Mouse (Mus musculus): ENCODE data around the gene Mpdz. TPM values are rescaled to one million over a fixed set of nuclear protein-coding genes. Genes with fewer than 3 reads are reported as not detected.

Mpdz gene
- polyA plus RNA-seq, 1 experiment: 10.1 TPM

DNA sequence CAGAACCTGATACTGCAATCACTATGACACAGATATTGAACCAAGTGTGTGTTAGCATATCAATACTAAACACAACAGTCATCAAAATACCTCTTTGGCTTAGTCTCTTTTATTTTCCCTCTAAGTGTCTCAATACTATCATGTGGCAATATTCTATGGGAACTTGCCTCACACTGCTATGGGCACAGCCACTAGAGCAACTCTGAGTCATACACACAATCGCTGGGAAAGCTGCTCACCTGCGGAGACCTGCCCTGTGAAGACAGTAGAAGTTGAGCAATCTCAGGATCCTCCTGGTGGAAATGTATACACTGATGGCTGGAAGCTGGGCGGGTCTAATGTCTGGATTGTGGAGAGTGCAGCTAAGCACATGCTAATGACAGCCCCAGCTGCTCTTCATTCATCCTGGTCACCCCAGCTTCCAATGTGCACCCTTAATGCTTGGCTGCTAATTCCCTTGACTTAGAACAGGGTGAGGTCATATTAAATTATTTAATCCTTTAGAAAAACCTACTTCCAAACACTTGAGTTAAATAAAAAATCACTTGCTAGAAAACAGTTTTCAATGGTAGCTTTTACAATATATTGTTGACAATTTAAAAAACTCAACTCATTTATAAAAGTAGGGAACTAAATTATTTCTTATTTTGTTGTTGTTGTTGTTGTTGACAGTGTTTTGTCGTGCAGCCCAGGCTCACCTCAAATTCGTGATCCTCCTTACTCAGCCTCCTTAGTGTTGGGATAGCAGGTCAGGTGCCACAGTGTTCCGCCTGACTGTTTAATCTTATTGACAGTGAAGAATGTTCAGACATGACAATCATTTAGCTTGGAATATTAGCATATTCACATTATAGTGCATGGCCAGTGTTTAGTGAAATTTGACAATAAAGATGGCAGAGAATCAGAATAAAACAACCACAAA, 189.5 kb downstream of the Mpdz start:
- H3K36me3 ChIP-seq (ENCODE audit: control insufficient read depth, insufficient read depth): no peaks in the 10 kb centered on the region
- H3ac ChIP-seq (ENCODE audit: control insufficient read depth, insufficient read length): no peak overlapping the region
- no peak for TF ChIP-seq POLR2AphosphoS2 (IDR thresholded peaks at IDR 0.05; ENCODE audit: insufficient read length, low read depth)
- TF ChIP-seq MAX (IDR thresholded peaks at IDR 0.05; ENCODE audit: low read depth): no peak
- TF ChIP-seq REST (IDR thresholded peaks at IDR 0.05; ENCODE audit: insufficient read depth, insufficient read length): no peak
- TF ChIP-seq MYOD1 (IDR thresholded peaks at IDR 0.05; ENCODE audit: control insufficient read depth in 1 of 3, insufficient read length in 2 of 3, low read depth in 2 of 3): no peak
- TF ChIP-seq TCF12 (IDR thresholded peaks at IDR 0.05; ENCODE audit: insufficient read depth, poor library complexity, severe bottlenecking): no peak
- TF ChIP-seq TCF3 (IDR thresholded peaks at IDR 0.05; ENCODE audit: insufficient read length, low read depth): no peak
- TF ChIP-seq CEBPB (IDR thresholded peaks at IDR 0.05; ENCODE audit: insufficient read depth, poor library complexity, severe bottlenecking): no peak
- TF ChIP-seq USF1 (IDR thresholded peaks at IDR 0.05; ENCODE audit: low read depth): no peak
- no peak for TF ChIP-seq MYOG (IDR thresholded peaks at IDR 0.05; ENCODE audit: control insufficient read depth in 1 of 3, insufficient read depth in 1 of 3, insufficient read length in 2 of 3, low read depth in 2 of 3)
- TF ChIP-seq SRF (IDR thresholded peaks at IDR 0.05; ENCODE audit: control insufficient read depth, insufficient read length, low read depth): no peak
- TF ChIP-seq POLR2A (IDR thresholded peaks at IDR 0.05; ENCODE audit: insufficient read length, low read depth): no peak
- no peak for TF ChIP-seq E2F4 (IDR thresholded peaks at IDR 0.05; ENCODE audit: insufficient read depth)
- H3K27me3 ChIP-seq (ENCODE audit: control insufficient read depth, insufficient read depth, insufficient read length): no peaks in the 10 kb centered on the region
- H3K4me2 ChIP-seq (ENCODE audit: low read depth): no peak overlapping the region
- H3K79me2 ChIP-seq (ENCODE audit: control insufficient read depth, insufficient read depth): no peaks in the 10 kb centered on the region
- no peak overlapping the region for H3K4me3 ChIP-seq

DNA sequence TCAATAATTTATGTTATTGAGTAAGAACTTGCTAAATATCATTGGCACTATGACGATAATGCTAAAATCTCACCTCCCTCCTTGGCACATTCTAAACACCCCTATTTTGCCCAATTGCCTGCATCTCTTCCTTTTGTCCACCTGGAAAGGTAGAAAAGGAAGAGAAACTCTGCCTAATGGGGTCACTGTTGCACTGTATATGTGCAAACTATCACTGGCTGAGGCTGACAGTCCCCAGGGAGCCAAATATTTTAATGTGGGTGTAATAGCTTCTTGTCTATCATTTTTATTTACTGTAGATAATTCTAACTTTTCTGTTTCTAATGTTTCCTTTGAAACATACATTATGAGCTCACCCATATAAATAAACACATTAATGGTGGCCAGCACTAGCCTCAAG, 190.3 kb downstream of the Mpdz start:
- Histone ChIP-seq H3ac (ENCODE audit: control insufficient read depth, insufficient read length) (no peak overlapping the region), H3K4me2 (ENCODE audit: low read depth) (peak overlapping the region; percentile 53), H3K27me3 (ENCODE audit: control insufficient read depth, insufficient read depth, insufficient read length) (no peaks in the 10 kb centered on the region), H3K79me2 (ENCODE audit: control insufficient read depth, insufficient read depth) (no peaks in the 10 kb centered on the region), H3K36me3 (ENCODE audit: control insufficient read depth, insufficient read depth) (no peaks in the 10 kb centered on the region), H3K4me3 (no peak overlapping the region)
- TF ChIP-seq SRF (IDR thresholded peaks at IDR 0.05; ENCODE audit: control insufficient read depth, insufficient read length, low read depth) (no peak), POLR2AphosphoS2 (IDR thresholded peaks at IDR 0.05; ENCODE audit: insufficient read length, low read depth) (no peak), POLR2A (IDR thresholded peaks at IDR 0.05; ENCODE audit: insufficient read length, low read depth) (no peak), REST (IDR thresholded peaks at IDR 0.05; ENCODE audit: insufficient read depth, insufficient read length) (no peak), E2F4 (IDR thresholded peaks at IDR 0.05; ENCODE audit: insufficient read depth) (no peak), MAX (IDR thresholded peaks at IDR 0.05; ENCODE audit: low read depth) (no peak), TCF3 (IDR thresholded peaks at IDR 0.05; ENCODE audit: insufficient read length, low read depth) (no peak), CEBPB (IDR thresholded peaks at IDR 0.05; ENCODE audit: insufficient read depth, poor library complexity, severe bottlenecking) (no peak), MYOG (IDR thresholded peaks at IDR 0.05; ENCODE audit: control insufficient read depth in 1 of 3, insufficient read depth in 1 of 3, insufficient read length in 2 of 3, low read depth in 2 of 3) (no peak), USF1 (IDR thresholded peaks at IDR 0.05; ENCODE audit: low read depth) (no peak)

DNA sequence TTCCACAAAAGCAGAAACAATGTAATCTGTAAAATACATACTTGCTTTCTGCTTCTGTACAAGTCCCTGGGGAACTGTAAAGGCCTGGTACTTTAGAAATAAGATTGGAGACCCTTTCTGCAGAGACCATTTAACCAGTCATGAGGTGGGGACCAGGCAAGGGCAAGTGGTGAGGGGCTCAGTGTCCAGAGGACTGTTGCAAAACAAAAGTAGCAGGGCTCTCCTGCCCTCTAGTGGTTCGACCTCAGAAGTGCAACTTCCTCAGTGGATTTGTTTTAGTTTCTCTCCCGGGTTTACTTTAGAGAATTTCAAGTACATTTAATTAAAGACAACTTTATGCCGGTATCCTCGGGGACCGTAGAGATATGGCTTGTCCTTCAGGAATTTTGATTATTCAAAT, 190.7 kb downstream of the Mpdz start:
- Histone ChIP-seq H3K27me3 (ENCODE audit: control insufficient read depth, insufficient read depth, insufficient read length) (no peaks in the 10 kb centered on the region), H3K79me2 (ENCODE audit: control insufficient read depth, insufficient read depth) (no peaks in the 10 kb centered on the region), H3ac (ENCODE audit: control insufficient read depth, insufficient read length) (no peak overlapping the region), H3K4me3 (no peak overlapping the region), H3K4me2 (ENCODE audit: low read depth) (peak overlapping the region; percentile 53), H3K36me3 (ENCODE audit: control insufficient read depth, insufficient read depth) (no peaks in the 10 kb centered on the region)
- no peak for TF ChIP-seq MAX (IDR thresholded peaks at IDR 0.05; ENCODE audit: low read depth)

DNA sequence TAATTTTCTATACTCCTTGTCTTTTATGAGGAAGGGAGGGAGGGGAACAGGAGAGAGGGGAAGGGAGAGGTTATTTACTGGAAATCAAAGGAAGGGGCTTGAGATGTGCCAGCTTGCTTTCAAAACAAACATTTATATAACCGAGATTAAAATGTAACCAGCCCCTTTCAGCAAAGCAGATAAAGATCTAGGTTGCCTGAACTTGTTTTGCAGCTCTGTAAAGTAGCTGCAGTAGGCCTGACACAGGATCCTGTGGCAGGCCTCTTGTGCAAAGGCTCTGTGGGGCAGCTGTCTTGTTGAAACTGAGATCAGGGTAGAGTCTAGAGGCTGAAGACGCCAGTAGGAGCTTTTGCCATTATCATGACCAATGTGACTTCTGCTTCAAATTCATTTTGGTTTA, 193.4 kb downstream of the Mpdz start:
- Histone ChIP-seq H3K36me3 (ENCODE audit: control insufficient read depth, insufficient read depth) (no peaks in the 10 kb centered on the region), H3K4me3 (no peak overlapping the region), H3ac (ENCODE audit: control insufficient read depth, insufficient read length) (no peak overlapping the region), H3K79me2 (ENCODE audit: control insufficient read depth, insufficient read depth) (no peaks in the 10 kb centered on the region), H3K27me3 (ENCODE audit: control insufficient read depth, insufficient read depth, insufficient read length) (no peaks in the 10 kb centered on the region), H3K4me2 (ENCODE audit: low read depth) (no peak overlapping the region)
- TF ChIP-seq MYOD1 (IDR thresholded peaks at IDR 0.05; ENCODE audit: control insufficient read depth in 1 of 3, insufficient read length in 2 of 3, low read depth in 2 of 3) (no peak), TCF12 (IDR thresholded peaks at IDR 0.05; ENCODE audit: insufficient read depth, poor library complexity, severe bottlenecking) (no peak), CEBPB (IDR thresholded peaks at IDR 0.05; ENCODE audit: insufficient read depth, poor library complexity, severe bottlenecking) (no peak), TCF3 (IDR thresholded peaks at IDR 0.05; ENCODE audit: insufficient read length, low read depth) (no peak), MYOG (IDR thresholded peaks at IDR 0.05; ENCODE audit: control insufficient read depth in 1 of 3, insufficient read depth in 1 of 3, insufficient read length in 2 of 3, low read depth in 2 of 3) (no peak), SRF (IDR thresholded peaks at IDR 0.05; ENCODE audit: control insufficient read depth, insufficient read length, low read depth) (no peak), REST (IDR thresholded peaks at IDR 0.05; ENCODE audit: insufficient read depth, insufficient read length) (no peak), POLR2AphosphoS2 (IDR thresholded peaks at IDR 0.05; ENCODE audit: insufficient read length, low read depth) (no peak), MAX (IDR thresholded peaks at IDR 0.05; ENCODE audit: low read depth) (no peak), E2F4 (IDR thresholded peaks at IDR 0.05; ENCODE audit: insufficient read depth) (no peak), USF1 (IDR thresholded peaks at IDR 0.05; ENCODE audit: low read depth) (no peak), POLR2A (IDR thresholded peaks at IDR 0.05; ENCODE audit: insufficient read length, low read depth) (no peak)

DNA sequence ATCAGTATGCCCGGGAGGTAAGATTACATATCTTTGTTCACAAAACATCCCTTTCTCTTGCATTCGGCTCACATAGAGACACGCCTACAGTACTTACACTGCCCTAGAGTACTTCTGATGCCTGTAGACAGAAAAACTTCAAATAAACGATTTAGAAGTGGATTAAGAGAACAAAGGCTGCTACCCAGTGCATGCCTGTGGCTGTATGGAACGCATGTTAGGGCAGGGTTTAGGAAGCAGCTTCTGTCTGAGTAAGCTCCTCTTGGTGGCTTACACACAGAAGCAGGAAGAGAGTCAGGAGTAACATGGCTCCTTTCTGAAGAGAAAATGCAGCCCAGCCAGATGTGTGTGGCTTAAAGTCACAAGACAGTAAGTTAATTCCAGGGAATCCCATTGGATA, 206.4 kb downstream of the Mpdz start:
- H3ac ChIP-seq (ENCODE audit: control insufficient read depth, insufficient read length): no peak overlapping the region
- H3K79me2 ChIP-seq (ENCODE audit: control insufficient read depth, insufficient read depth): no peaks in the 10 kb centered on the region
- no peak overlapping the region for H3K4me3 ChIP-seq
- H3K36me3 ChIP-seq (ENCODE audit: control insufficient read depth, insufficient read depth): no peaks in the 10 kb centered on the region
- H3K27me3 ChIP-seq (ENCODE audit: control insufficient read depth, insufficient read depth, insufficient read length): no peaks in the 10 kb centered on the region
- H3K4me2 ChIP-seq (ENCODE audit: low read depth): no peak overlapping the region
- TF ChIP-seq TCF3 (IDR thresholded peaks at IDR 0.05; ENCODE audit: insufficient read length, low read depth) (no peak), MYOD1 (IDR thresholded peaks at IDR 0.05; ENCODE audit: control insufficient read depth in 1 of 3, insufficient read length in 2 of 3, low read depth in 2 of 3) (no peak), POLR2AphosphoS2 (IDR thresholded peaks at IDR 0.05; ENCODE audit: insufficient read length, low read depth) (no peak), SRF (IDR thresholded peaks at IDR 0.05; ENCODE audit: control insufficient read depth, insufficient read length, low read depth) (no peak), MAX (IDR thresholded peaks at IDR 0.05; ENCODE audit: low read depth) (no peak)

Data from myocyte (in vitro differentiated cells).